Mouse (Mus musculus) layer of hippocampus, adult 8-10 months (tissue): ENCODE results near the gene Msrb1. TPM values are rescaled to one million over a fixed set of nuclear protein-coding genes. Genes with fewer than 3 reads are reported as not detected.

Source experiments
- total RNA-seq, 4 experiments: library from RNA; stranded (reverse); gene quantifications; 2 replicates each; pipeline ENCODE4 v1.2.4; 2022

Gene Msrb1
- total RNA-seq, 4 experiments from 2014 or later: 41.1 to 50.5 (median 47.2) TPM

Other genes with a start within 250 kb of the Msrb1 start
- 100 to 1,000 TPM; 134 to 172 (median 153) TPM for gene Caskin1, start 248.0 kb upstream of the Msrb1 start, total RNA-seq
- 100 to 1,000 TPM in 2 of 4 experiments, 10 to 100 TPM in 2; 82.9 to 106 (median 97.4) TPM for gene Traf7, start 208.7 kb upstream of the Msrb1 start, total RNA-seq
- gene Rab26, start 202.4 kb upstream of the Msrb1 start, total RNA-seq: 10 to 100 TPM; 63.4 to 66.7 (median 65.6) TPM
- gene Pkd1, start 186.8 kb upstream of the Msrb1 start, total RNA-seq: 100 to 1,000 TPM in 1 of 4 experiments, 10 to 100 TPM in 3; 72.1 to 120 (median 88.4) TPM
- 100 to 1,000 TPM; 149 to 212 (median 191) TPM for gene Tsc2, start 104.0 kb upstream of the Msrb1 start, total RNA-seq
- gene Nthl1, start 104.0 kb upstream of the Msrb1 start, total RNA-seq: 1 to 10 TPM; 6.5 to 9.1 (median 7.6) TPM
- gene Slc9a3r2, start 86.3 kb upstream of the Msrb1 start, total RNA-seq: 10 to 100 TPM; 41.9 to 48.7 (median 44.1) TPM
- 1 to 10 TPM in 3 of 4 experiments, not detected in 1; 1.1 to 2.6 (median 2.5) TPM for gene Npw, start 78.2 kb upstream of the Msrb1 start, total RNA-seq
- 10 to 100 TPM; 36.8 to 41.6 (median 38.2) TPM for gene Zfp598, start 67.0 kb upstream of the Msrb1 start, total RNA-seq
- 100 to 1,000 TPM; 137 to 165 (median 150) TPM for gene Syngr3, start 46.7 kb upstream of the Msrb1 start, total RNA-seq
- gene Gfer, start 40.5 kb upstream of the Msrb1 start, total RNA-seq: 10 to 100 TPM; 17.9 to 23.4 (median 21.1) TPM
- 1 to 10 TPM; 2.0 to 4.3 (median 3.4) TPM for gene Noxo1, start 40.4 kb upstream of the Msrb1 start, total RNA-seq
- gene Tbl3, start 29.0 kb upstream of the Msrb1 start, total RNA-seq: 10 to 100 TPM; 24.2 to 32.3 (median 27.8) TPM
- gene Rnf151, start 18.6 kb upstream of the Msrb1 start, total RNA-seq: under 1 TPM in 2 of 4 experiments, not detected in 2; 0.36 to 0.47 TPM
- 100 to 1,000 TPM; 282 to 365 (median 323) TPM for gene Rps2, start 18.5 kb upstream of the Msrb1 start, total RNA-seq
- gene Ndufb10, start 12.2 kb upstream of the Msrb1 start, total RNA-seq: 100 to 1,000 TPM; 214 to 227 (median 222) TPM
- under 1 TPM; 0.23 to 0.77 (median 0.54) TPM for gene Rpl3l, start 8.8 kb upstream of the Msrb1 start, total RNA-seq
- gene Hs3st6, start 16.3 kb downstream of the Msrb1 start, total RNA-seq: under 1 TPM in 1 of 4 experiments, not detected in 3; 0.23 TPM
- gene Meiob, start 67.6 kb downstream of the Msrb1 start, total RNA-seq: not detected
- 100 to 1,000 TPM; 121 to 133 (median 126) TPM for gene Hagh, start 103.5 kb downstream of the Msrb1 start, total RNA-seq
- gene Fahd1, start 113.7 kb downstream of the Msrb1 start, total RNA-seq: 10 to 100 TPM; 18.5 to 21.1 (median 20.6) TPM
- not detected for gene Igfals, start 129.4 kb downstream of the Msrb1 start, total RNA-seq
- gene Nubp2, start 149.7 kb downstream of the Msrb1 start, total RNA-seq: 10 to 100 TPM; 32.1 to 36.8 (median 33.3) TPM
- gene Spsb3, start 150.0 kb downstream of the Msrb1 start, total RNA-seq: 10 to 100 TPM; 40.6 to 45.3 (median 41.8) TPM
- 10 to 100 TPM; 54.6 to 64.3 (median 62.0) TPM for gene Eme2, start 158.4 kb downstream of the Msrb1 start, total RNA-seq
- gene Mrps34, start 158.5 kb downstream of the Msrb1 start, total RNA-seq: 10 to 100 TPM; 63.3 to 78.7 (median 73.4) TPM
- gene Nme3, start 159.9 kb downstream of the Msrb1 start, total RNA-seq: 10 to 100 TPM; 50.9 to 64.2 (median 51.9) TPM
- gene Mapk8ip3, start 200.3 kb downstream of the Msrb1 start, total RNA-seq: 100 to 1,000 TPM; 384 to 435 (median 406) TPM
- gene Jpt2, start 224.0 kb downstream of the Msrb1 start, total RNA-seq: 1 to 10 TPM; 5.5 to 8.8 (median 7.9) TPM